8 mouse cellular contexts compared by ENCODE assay signal in genomic region chr16:77400276-77400891, GRCm38 (mm10).
DNase-seq lines count a peak whose midpoint lies in the region; ATAC-seq and TF ChIP-seq lines count a peak whose summit lies in the region.

No protein-coding gene starts in this region.

- 1% methylated on average over 13 of the region's 13 CpGs for WGBS in forebrain, embryonic 16.5 days
- 2% methylated on average over 13 of the region's 13 CpGs for WGBS in lung, embryonic 14.5 days

- peak overlapping the region; percentile 80 for H3K27ac ChIP-seq in forebrain, embryonic 16.5 days (ENCODE audit: low read length)
- peak overlapping the region; percentile 91 for H3K27ac ChIP-seq in layer of hippocampus, adult 2 months
- peak overlapping the region; percentile 33; the same call in 1 of the 2 replicates for H3K27ac ChIP-seq in lung, embryonic 14.5 days (ENCODE audit: low read depth)

- H3K4me3 ChIP-seq in forebrain, embryonic 16.5 days (replicated peaks; ENCODE audit: low read length), result peak overlapping the region; percentile 39
- peak overlapping the region; percentile 51 for H3K4me3 ChIP-seq in layer of hippocampus, adult 2 months
- H3K4me3 ChIP-seq in lung, embryonic 14.5 days (ENCODE audit: low read depth, low read length), result peak overlapping the region; percentile 24

- H3K27me3 ChIP-seq in forebrain, embryonic 16.5 days (replicated peaks; ENCODE audit: control insufficient read depth, insufficient read depth, low read length), result no peaks in the 10 kb centered on the region
- no peaks in the 10 kb centered on the region for H3K27me3 ChIP-seq in lung, embryonic 14.5 days (ENCODE audit: insufficient read depth, low read length)

- H3K36me3 ChIP-seq in forebrain, embryonic 16.5 days (ENCODE audit: control insufficient read depth, insufficient read depth), result no peaks in the 10 kb centered on the region
- H3K36me3 ChIP-seq in lung, embryonic 14.5 days (ENCODE audit: insufficient read depth), result no peaks in the 10 kb centered on the region

- peak; percentile 34 for DNase-seq in 3T3-L1 (ENCODE audit: low read depth, low spot score)
- DNase-seq in cerebellum, adult 11-12 months, result peak; percentile 53
- DNase-seq in heart, postnatal 14 days, result peak; percentile 39 to 66
- DNase-seq in layer of hippocampus, adult 2 months (ENCODE audit: low spot score in 2 of 2), result peak; percentile 56 to 58
- DNase-seq in lung, embryonic 14.5 days, result peak; percentile 76
- peak; percentile 77 for DNase-seq in retina, postnatal 1 day

- peak overlapping the region; percentile 65 for H3K4me2 ChIP-seq in forebrain, embryonic 16.5 days (ENCODE audit: low read length)
- H3K4me2 ChIP-seq in lung, embryonic 14.5 days, result peak overlapping the region; percentile 59

- H3K9ac ChIP-seq in forebrain, embryonic 16.5 days (replicated peaks; ENCODE audit: low read depth, low read length), result peak overlapping the region; percentile 52
- H3K9ac ChIP-seq in lung, embryonic 14.5 days, result peak overlapping the region; percentile 38

- H3K4me1 ChIP-seq in forebrain, embryonic 16.5 days (replicated peaks; ENCODE audit: control insufficient read depth, insufficient read depth, low read length), result peaks cover 36% of the 10 kb centered on the region
- 0 out of 2 replicates have a peak, but pooled peaks cover 6% of the 10 kb centered on the region for H3K4me1 ChIP-seq in lung, embryonic 14.5 days (ENCODE audit: insufficient read depth)

- TF ChIP-seq CTCF in layer of hippocampus, adult 2 months (conservative IDR thresholded peaks at IDR 0.05), result no peak
- no peak for TF ChIP-seq CTCF in lung, embryonic 14.5 days (IDR thresholded peaks at IDR 0.05; ENCODE audit: low read depth)

- H3K9me3 ChIP-seq in forebrain, embryonic 16.5 days (ENCODE audit: control insufficient read depth, low read length), result no peaks in the 10 kb centered on the region
- no peaks in the 10 kb centered on the region for H3K9me3 ChIP-seq in lung, embryonic 14.5 days (ENCODE audit: low read depth, low read length)

- intact Hi-C loops in heart, postnatal 14 days (cut with DNase I), result no loop called here

- peak; percentile 79 for ATAC-seq in forebrain, embryonic 16.5 days
- ATAC-seq in lung, embryonic 14.5 days (ENCODE audit: insufficient read depth), result peak; percentile 85
- no peak for ATAC-seq in monocyte, adult 5-6 weeks (replicated peaks; ENCODE audit: insufficient number of reproducible peaks, low FRiP score, low TSS enrichment, poor library complexity, severe bottlenecking)

Comparison
In these comparisons a context has a peak if more than half of its experiments do, and no peak if none do; other contexts are left out.
1. H3K27ac ChIP-seq: peak in every context shown above with its lines; median percentile 91 in layer of hippocampus, adult 2 months; 80 in forebrain, embryonic 16.5 days; 33 in lung, embryonic 14.5 days.